Mouse (Mus musculus) heart, embryonic 14.5 days (tissue): Measurements from ENCODE around the gene Rnaseh2c. TPM values are rescaled to one million over a fixed set of nuclear protein-coding genes. Genes with fewer than 3 reads are reported as not detected.
A peak's percentile ranks its signal among the peaks of the same experiment; 100 is the strongest.

ENCODE experiments used
- ATAC-seq: fragments of 200-750 bp; cut with Nextera tagmentation; 2 replicates; pipeline ENCODE4 v1.8.0; 2017; ENCODE audit warnings: low read depth, moderate TSS enrichment; ENCODE audit not compliant: insufficient number of reproducible peaks, insufficient read depth, low FRiP score
- H3K27ac ChIP-seq, 2 experiments: fragments of 200-500 bp in 1 of 2; fragments of 300-500 bp in 1 of 2; sonication (generic) in 1 of 2; replicated peaks in 1 of 2; 2 replicates each; pipeline ENCODE4 v1.5.1; 2012 to 2014; ENCODE audit warnings: low read depth in 2 of 2, low read length in 2 of 2, control low read depth in 1 of 2, mild to moderate bottlenecking in 1 of 2, mixed read lengths in 1 of 2; ENCODE audit not compliant: control insufficient read depth in 1 of 2, insufficient read depth in 1 of 2
- H3K27me3 ChIP-seq: fragments of 300-500 bp; sonication (generic); 2 replicates; pipeline ENCODE4 v1.6.1; 2014; ENCODE audit warnings: mild to moderate bottlenecking, low read length, control low read depth; ENCODE audit not compliant: control insufficient read depth, insufficient read depth
- H3K36me3 ChIP-seq: fragments of 300-500 bp; sonication (generic); 2 replicates; pipeline ENCODE4 v1.6.1; 2014; ENCODE audit warnings: mild to moderate bottlenecking, control low read depth, low read length, mixed read lengths; ENCODE audit not compliant: control insufficient read depth, insufficient read depth
- H3K4me1 ChIP-seq, 2 experiments: fragments of 200-500 bp in 1 of 2; fragments of 300-500 bp in 1 of 2; sonication (generic) in 1 of 2; 2 replicates each; pipeline ENCODE4 v1.6.1; 2012 to 2014; ENCODE audit warnings: low read length in 2 of 2, control low read depth in 1 of 2, mixed read lengths in 1 of 2; ENCODE audit not compliant: control insufficient read depth in 2 of 2, insufficient read depth in 2 of 2
- H3K4me2 ChIP-seq: fragments of 300-500 bp; sonication (generic); 2 replicates; pipeline ENCODE4 v1.6.1; 2014; ENCODE audit warnings: mild to moderate bottlenecking, low read length
- H3K4me3 ChIP-seq, 2 experiments: fragments of 200-500 bp in 1 of 2; fragments of 300-500 bp in 1 of 2; sonication (generic) in 1 of 2; 2 replicates each; pipeline ENCODE4 v1.5.1; 2012 to 2014; ENCODE audit warnings: low read length in 2 of 2, mild to moderate bottlenecking in 2 of 2, control low read depth in 1 of 2, low read depth in 1 of 2, moderate library complexity in 1 of 2; ENCODE audit not compliant: control insufficient read depth in 1 of 2, insufficient read depth in 1 of 2
- H3K9ac ChIP-seq: fragments of 300-500 bp; sonication (generic); 2 replicates; pipeline ENCODE4 v1.6.1; 2014; ENCODE audit warnings: mild to moderate bottlenecking, low read length
- H3K9me3 ChIP-seq: fragments of 300-500 bp; sonication (generic); 2 replicates; pipeline ENCODE4 v1.6.1; 2016; ENCODE audit warnings: low read length, control low read depth; ENCODE audit not compliant: control insufficient read depth
- WGBS: fragments of 180-500 bp; shearing (Covaris S2); extraction: QIAGEN DNeasy Blood & Tissue Kit; methylation state at CpG from one replicate; pipeline ENCODE4 v1.1.7; 2014; 5-methylcytosine and 5-hydroxymethylcytosine counted together
- polyA plus RNA-seq: library from polyadenylated mRNA; unstranded; fragments of >200 nt; fragmentation: Nextera tagmentation; extraction: Ambion mirVana; gene quantifications from 2 replicates; pipeline ENCODE4 v1.2.1, GENCODE M21; 2014

Gene Rnaseh2c
- polyA plus RNA-seq, 1 experiment from 2014 or later, result 78.5 TPM

DNA sequence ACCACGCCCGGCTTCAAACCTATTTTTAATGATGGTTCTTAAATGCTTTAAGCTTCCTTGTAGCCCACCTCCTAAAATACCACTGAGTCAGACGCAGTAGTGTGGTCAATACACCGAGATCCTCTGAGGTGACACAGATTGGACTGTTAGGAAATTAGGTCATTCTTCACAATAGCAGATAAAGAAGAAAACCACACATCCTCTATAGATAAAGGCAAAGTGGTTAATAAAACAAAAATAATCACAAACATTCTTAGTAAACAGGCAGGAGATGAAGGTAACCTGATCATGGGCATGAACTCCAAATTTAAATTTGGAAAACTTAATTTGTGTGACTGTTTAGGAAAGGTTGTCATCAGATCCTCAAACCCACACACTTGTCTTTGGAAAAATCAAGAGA, 18.3 kb downstream of the Rnaseh2c start:
- 65% methylated on average over 4 of the region's 4 CpGs for WGBS
- no peak for ATAC-seq
- H3K9ac ChIP-seq, result no peak overlapping the region
- H3K27ac ChIP-seq, result no peak overlapping the region
- H3K27me3 ChIP-seq, result no peaks in the 10 kb centered on the region
- H3K9me3 ChIP-seq, result no peaks in the 10 kb centered on the region
- H3K4me2 ChIP-seq, result no peak overlapping the region
- no peaks in the 10 kb centered on the region for H3K36me3 ChIP-seq
- H3K4me3 ChIP-seq, result no peak overlapping the region
- H3K4me1 ChIP-seq, result no peaks in the 10 kb centered on the region

DNA sequence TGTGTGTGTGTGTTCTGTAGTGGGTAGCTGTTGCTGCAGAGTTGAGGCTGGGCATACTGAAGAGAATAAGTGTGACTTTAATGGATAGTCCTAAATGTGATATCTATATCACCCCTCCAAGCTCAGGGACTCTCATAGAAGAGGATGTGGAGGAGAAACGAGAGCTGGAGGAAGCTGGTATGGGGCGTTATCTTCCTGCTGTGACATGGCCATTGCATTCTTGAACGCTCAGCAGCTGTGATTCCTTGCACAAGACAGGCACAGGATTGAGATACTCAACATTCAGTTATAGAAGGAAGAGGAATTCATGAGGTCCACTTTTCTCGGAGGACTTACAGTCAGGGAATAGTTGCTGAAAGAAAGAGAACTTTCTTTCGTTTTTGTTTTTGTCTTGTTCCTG, 20.2 kb downstream of the Rnaseh2c start:
- no peaks in the 10 kb centered on the region for H3K27me3 ChIP-seq
- no peak overlapping the region for H3K27ac ChIP-seq
- H3K36me3 ChIP-seq, result no peaks in the 10 kb centered on the region
- no peak overlapping the region for H3K4me3 ChIP-seq
- ATAC-seq, result no peak
- H3K9ac ChIP-seq, result no peak overlapping the region
- no peaks in the 10 kb centered on the region for H3K4me1 ChIP-seq
- H3K4me2 ChIP-seq, result no peak overlapping the region
- H3K9me3 ChIP-seq, result no peaks in the 10 kb centered on the region
- WGBS, result 52% methylated on average over 5 of the region's 5 CpGs

DNA sequence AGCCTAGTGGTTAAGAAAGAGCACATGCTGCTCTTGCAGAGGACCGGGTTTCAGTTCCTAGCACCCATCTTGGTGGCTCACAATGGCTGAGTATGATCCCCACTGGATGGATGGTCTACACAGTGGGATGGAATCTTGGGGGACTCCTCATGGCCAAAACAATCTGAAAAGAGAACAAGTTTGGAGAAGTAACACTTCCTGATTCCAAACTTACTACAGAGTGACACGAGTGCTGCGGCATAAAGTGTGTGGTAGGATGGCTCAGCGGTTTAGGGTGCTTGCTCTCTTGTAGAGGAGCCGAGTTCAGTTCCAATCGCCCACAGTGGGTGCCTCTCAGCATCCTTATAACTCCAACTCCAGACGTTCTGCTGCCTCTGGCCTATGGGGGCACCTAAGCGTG, 23.6 kb downstream of the Rnaseh2c start:
- no peaks in the 10 kb centered on the region for H3K36me3 ChIP-seq
- no peak overlapping the region for H3K9ac ChIP-seq
- WGBS, result 84% methylated on average over 8 of the region's 8 CpGs
- no peak overlapping the region for H3K4me3 ChIP-seq
- H3K4me1 ChIP-seq, result no peaks in the 10 kb centered on the region
- no peak for ATAC-seq
- H3K4me2 ChIP-seq, result no peak overlapping the region
- H3K9me3 ChIP-seq, result no peaks in the 10 kb centered on the region
- H3K27me3 ChIP-seq, result no peaks in the 10 kb centered on the region
- no peak overlapping the region for H3K27ac ChIP-seq

DNA sequence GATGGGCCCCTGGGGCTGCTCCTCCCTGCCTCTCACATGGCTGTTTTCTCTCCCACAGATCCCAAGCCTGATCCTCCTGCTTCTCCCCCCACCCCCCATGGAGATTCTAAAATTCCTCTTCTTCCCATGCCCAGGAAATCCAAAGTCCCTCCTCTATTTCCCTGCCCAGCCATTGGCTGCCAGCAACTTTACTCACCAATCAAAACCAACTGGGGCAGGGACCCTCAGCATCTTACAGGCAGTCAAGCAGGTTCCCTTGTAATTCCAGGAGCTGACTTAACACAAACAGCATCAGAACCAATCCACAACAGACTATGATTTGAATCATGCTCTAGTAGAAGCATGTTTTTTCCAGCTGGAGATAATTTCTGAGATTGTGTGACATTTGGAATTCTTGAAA, 28.2 kb downstream of the Rnaseh2c start:
- no peak for ATAC-seq
- H3K4me3 ChIP-seq, result no peak overlapping the region
- H3K36me3 ChIP-seq, result no peaks in the 10 kb centered on the region
- no peaks in the 10 kb centered on the region for H3K27me3 ChIP-seq
- no peaks in the 10 kb centered on the region for H3K9me3 ChIP-seq
- no peak overlapping the region for H3K9ac ChIP-seq
- H3K27ac ChIP-seq, result no peak overlapping the region
- H3K4me1 ChIP-seq, result no peaks in the 10 kb centered on the region
- H3K4me2 ChIP-seq, result no peak overlapping the region

DNA sequence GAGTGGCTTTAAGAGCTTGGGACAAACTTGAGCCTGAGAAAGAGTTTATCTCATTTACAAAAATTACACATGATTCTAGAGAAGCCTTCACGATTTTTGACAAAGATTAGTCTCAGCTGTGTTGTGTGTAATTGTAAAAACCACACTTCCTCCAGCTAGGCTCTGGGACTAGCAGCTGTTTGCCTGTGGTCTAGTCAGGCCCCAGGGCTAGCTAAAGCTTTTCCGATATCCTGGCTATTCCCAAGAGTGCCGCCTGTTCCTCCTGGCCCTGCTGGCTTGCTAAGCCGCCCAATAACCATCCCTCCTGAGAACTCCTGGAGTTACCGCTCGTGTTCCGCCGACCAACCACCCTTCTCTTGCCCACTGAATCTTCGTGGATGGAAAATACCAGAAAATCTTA, 30.4 kb downstream of the Rnaseh2c start:
- no peak overlapping the region for H3K4me3 ChIP-seq
- no peaks in the 10 kb centered on the region for H3K27me3 ChIP-seq
- H3K36me3 ChIP-seq, result no peaks in the 10 kb centered on the region
- H3K9me3 ChIP-seq, result no peaks in the 10 kb centered on the region
- no peak overlapping the region for H3K9ac ChIP-seq
- H3K4me1 ChIP-seq, result peaks cover 4 to 6% of the 10 kb centered on the region in 2 experiments; a peak in 3 of 4 replicates
- H3K27ac ChIP-seq, result no peak overlapping the region
- WGBS, result 71% methylated on average over 9 of the region's 9 CpGs
- H3K4me2 ChIP-seq, result no peak overlapping the region
- no peak for ATAC-seq

DNA sequence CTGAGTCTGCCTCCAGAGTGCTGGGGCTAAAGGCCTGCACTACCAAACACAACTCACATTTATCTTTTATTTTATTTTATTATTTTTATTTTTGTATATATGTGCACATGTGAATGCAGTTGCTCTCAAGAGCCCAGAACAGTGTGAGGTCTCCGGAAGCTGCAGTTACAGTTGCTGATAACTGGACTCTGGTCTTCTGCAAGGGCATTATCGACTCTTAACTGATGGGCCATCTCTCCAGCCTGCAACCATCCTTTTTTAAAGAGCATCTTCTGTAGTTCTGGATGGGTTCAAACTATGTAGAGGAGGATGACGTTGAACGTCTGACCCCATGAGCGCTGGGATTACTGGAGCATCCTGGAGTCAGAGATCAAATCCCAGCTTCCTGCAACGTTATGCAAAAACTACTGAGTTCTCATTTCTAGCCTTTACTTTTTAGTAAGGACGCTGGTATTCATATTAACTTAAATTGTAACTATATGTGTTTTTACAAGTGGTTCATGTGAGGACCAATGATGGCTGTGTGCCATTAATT, 34.4 kb downstream of the Rnaseh2c start:
- Histone ChIP-seq H3K36me3 (peaks cover 27% of the 10 kb centered on the region), H3K27me3 (no peaks in the 10 kb centered on the region), H3K27ac (no peak overlapping the region), H3K4me1 (peaks cover 18 to 36% of the 10 kb centered on the region in 2 experiments), H3K9me3 (no peaks in the 10 kb centered on the region), H3K4me2 (0 out of 2 replicates have a peak overlapping the region, but pooled peaks have one; percentile 89), H3K9ac (no peak overlapping the region; the same call in 1 of the 2 replicates), H3K4me3 (no peak overlapping the region)
- 70% methylated on average over 7 of the region's 7 CpGs for WGBS
- no peak for ATAC-seq

DNA sequence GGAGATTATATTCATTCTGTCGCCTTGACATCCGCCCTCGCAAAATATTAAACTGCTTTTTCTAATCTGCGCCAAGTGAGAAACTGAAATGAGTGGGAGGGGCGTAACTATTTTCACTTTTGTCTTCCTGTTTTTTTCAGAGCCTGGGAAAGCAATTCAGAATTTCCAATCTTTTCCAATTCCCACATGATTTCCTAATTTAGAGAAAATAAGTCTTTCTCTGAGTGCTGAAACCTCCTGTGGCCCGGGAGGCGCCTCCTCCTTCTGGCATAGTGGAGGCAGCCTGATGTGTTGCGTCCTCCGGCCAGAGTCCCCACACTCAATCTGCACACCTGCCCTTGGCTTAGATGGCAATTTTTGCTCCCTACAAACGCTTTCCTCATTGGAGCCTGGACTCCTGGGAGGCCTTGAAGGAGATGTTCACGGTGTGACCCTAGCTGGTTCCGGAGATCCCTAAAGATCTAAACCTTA, 34.9 kb downstream of the Rnaseh2c start:
- peaks cover 32% of the 10 kb centered on the region for H3K36me3 ChIP-seq
- peak overlapping the region; percentile 94 for H3K9ac ChIP-seq
- H3K4me1 ChIP-seq, result peaks cover 18 to 36% of the 10 kb centered on the region in 2 experiments
- ATAC-seq, result no peak
- peak overlapping the region; percentile 91 to 95 for H3K27ac ChIP-seq
- H3K9me3 ChIP-seq, result no peaks in the 10 kb centered on the region
- WGBS, result 39% methylated on average over 12 of the region's 12 CpGs
- H3K27me3 ChIP-seq, result no peaks in the 10 kb centered on the region
- peak overlapping the region; percentile 69 to 86 for H3K4me3 ChIP-seq
- peak overlapping the region; percentile 89 for H3K4me2 ChIP-seq
